Mouse (Mus musculus): ENCODE results near the gene Ccl7. TPM values are rescaled to one million over a fixed set of nuclear protein-coding genes. Genes with fewer than 3 reads are reported as not detected.

Ccl7 gene
- polyA plus RNA-seq, 1 experiment from 2014 or later: 1.3 TPM

- H3K4me2 ChIP-seq: no peak overlapping the region
- no peak for ATAC-seq (ENCODE audit: insufficient number of reproducible peaks, insufficient read depth, low FRiP score, low TSS enrichment, low read depth)
- WGBS: 82% methylated on average over 3 of the region's 3 CpGs
These were observed 27.5 kb downstream of the Ccl7 start for GRCm38 (mm10) chr11:82072984-82073383.

GRCm38 (mm10) chr11:82073686-82074085 lies 28.2 kb downstream of the Ccl7 start:
- 84% methylated on average over 3 of the region's 3 CpGs for WGBS
- H3K4me3 ChIP-seq: no peak overlapping the region
- no peaks in the 10 kb centered on the region for H3K9me3 ChIP-seq
- no peak for ATAC-seq (ENCODE audit: insufficient number of reproducible peaks, insufficient read depth, low FRiP score, low TSS enrichment, low read depth)
- H3K4me1 ChIP-seq: no peaks in the 10 kb centered on the region
- H3K27me3 ChIP-seq: no peaks in the 10 kb centered on the region
- no peak overlapping the region for H3K4me2 ChIP-seq
- no peak overlapping the region for H3K27ac ChIP-seq
- H3K36me3 ChIP-seq: no peaks in the 10 kb centered on the region
- no peak overlapping the region for H3K9ac ChIP-seq

More at GRCm38 (mm10) chr11:82072984-82073383, 27.5 kb downstream of the Ccl7 start:
- H3K4me3 ChIP-seq: no peak overlapping the region
- no peaks in the 10 kb centered on the region for H3K4me1 ChIP-seq
- no peaks in the 10 kb centered on the region for H3K9me3 ChIP-seq
- no peak overlapping the region for H3K27ac ChIP-seq
- H3K36me3 ChIP-seq: no peaks in the 10 kb centered on the region
- no peaks in the 10 kb centered on the region for H3K27me3 ChIP-seq
- H3K9ac ChIP-seq: no peak overlapping the region

- WGBS: 76% methylated on average over 3 of the region's 3 CpGs
- Histone ChIP-seq H3K4me1 (no peaks in the 10 kb centered on the region), H3K36me3 (no peaks in the 10 kb centered on the region), H3K27ac (no peak overlapping the region), H3K27me3 (no peaks in the 10 kb centered on the region), H3K4me2 (no peak overlapping the region), H3K9ac (no peak overlapping the region), H3K9me3 (no peaks in the 10 kb centered on the region), H3K4me3 (no peak overlapping the region)
- ATAC-seq (ENCODE audit: insufficient number of reproducible peaks, insufficient read depth, low FRiP score, low TSS enrichment, low read depth): no peak
These were observed 31.5 kb downstream of the Ccl7 start for GRCm38 (mm10) chr11:82077031-82077430.

GRCm38 (mm10) chr11:82078136-82078730 lies 32.7 kb downstream of the Ccl7 start:
- H3K4me3 ChIP-seq: no peak overlapping the region
- H3K27ac ChIP-seq: no peak overlapping the region
- no peaks in the 10 kb centered on the region for H3K36me3 ChIP-seq
- no peak overlapping the region for H3K4me2 ChIP-seq
- no peaks in the 10 kb centered on the region for H3K4me1 ChIP-seq
- H3K9ac ChIP-seq: no peak overlapping the region
- H3K27me3 ChIP-seq: no peaks in the 10 kb centered on the region
- H3K9me3 ChIP-seq: no peaks in the 10 kb centered on the region
- ATAC-seq (ENCODE audit: insufficient number of reproducible peaks, insufficient read depth, low FRiP score, low TSS enrichment, low read depth): no peak

- Histone ChIP-seq H3K4me2 (no peak overlapping the region), H3K4me1 (no peaks in the 10 kb centered on the region), H3K27me3 (no peaks in the 10 kb centered on the region), H3K9ac (no peak overlapping the region), H3K27ac (no peak overlapping the region), H3K36me3 (no peaks in the 10 kb centered on the region), H3K9me3 (no peaks in the 10 kb centered on the region), H3K4me3 (no peak overlapping the region)
- WGBS: 76% methylated on average over 3 of the region's 3 CpGs
- no peak for ATAC-seq (ENCODE audit: insufficient number of reproducible peaks, insufficient read depth, low FRiP score, low TSS enrichment, low read depth)
These were observed 35.4 kb downstream of the Ccl7 start for GRCm38 (mm10) chr11:82080865-82081264.

- no peaks in the 10 kb centered on the region for H3K9me3 ChIP-seq
- 83% methylated on average over 3 of the region's 3 CpGs for WGBS
- H3K27me3 ChIP-seq: no peaks in the 10 kb centered on the region
- 0 out of 2 replicates have a peak, but pooled peaks cover 2% of the 10 kb centered on the region for H3K4me1 ChIP-seq
- H3K4me2 ChIP-seq: no peak overlapping the region
- no peak for ATAC-seq (ENCODE audit: insufficient number of reproducible peaks, insufficient read depth, low FRiP score, low TSS enrichment, low read depth)
- H3K4me3 ChIP-seq: no peak overlapping the region
- no peak overlapping the region for H3K9ac ChIP-seq
- no peaks in the 10 kb centered on the region for H3K36me3 ChIP-seq
- no peak overlapping the region for H3K27ac ChIP-seq
These were observed 38.8 kb downstream of the Ccl7 start for GRCm38 (mm10) chr11:82084360-82084759.

Other genes with a start within 250 kb of the Ccl7 start
- 0.07 TPM in 1 of 2 replicates, not detected in the other for gene 5530401A14Rik, start 185.0 kb upstream of the Ccl7 start, polyA plus RNA-seq (2015; fragmentation: Nextera tagmentation; extraction: Ambion mirVana)
- gene Asic2, start 77.3 kb upstream of the Ccl7 start, polyA plus RNA-seq (2015; fragmentation: Nextera tagmentation; extraction: Ambion mirVana): 0.45 and 0.60 TPM in 2 replicates
- gene Ccl2, start 10.1 kb upstream of the Ccl7 start, polyA plus RNA-seq (2015; fragmentation: Nextera tagmentation; extraction: Ambion mirVana): 2.9 and 4.2 TPM in 2 replicates
- not detected in 2 replicates for gene Gm17268, start 7.2 kb upstream of the Ccl7 start, polyA plus RNA-seq (2015; fragmentation: Nextera tagmentation; extraction: Ambion mirVana)
- gene Ccl11, start 12.1 kb downstream of the Ccl7 start, polyA plus RNA-seq (2015; fragmentation: Nextera tagmentation; extraction: Ambion mirVana): 1.2 and 1.3 TPM in 2 replicates
- gene Ccl12, start 56.1 kb downstream of the Ccl7 start, polyA plus RNA-seq (2015; fragmentation: Nextera tagmentation; extraction: Ambion mirVana): 2.7 and 3.5 TPM in 2 replicates
- gene Ccl8, start 69.5 kb downstream of the Ccl7 start, polyA plus RNA-seq (2015; fragmentation: Nextera tagmentation; extraction: Ambion mirVana): not detected in 2 replicates